Mouse (Mus musculus) heart, embryonic 10.5 days (tissue): ENCODE data around the gene Fbxw17. TPM values are rescaled to one million over a fixed set of nuclear protein-coding genes. Genes with fewer than 3 reads are reported as not detected.
"Not testable (repeated sequence)": the region's sequence is repeated elsewhere in the genome, so short reads cannot be mapped to it uniquely, and the experiment has no call there.

Experiments used
- DNase-seq: peaks from one replicate; pipeline ENCODE4 v3.0.0-alpha.2; 2017; ENCODE audit warnings: low spot score
- H3K27ac ChIP-seq: fragments of 300-500 bp; sonication (generic); 2 replicates; pipeline ENCODE4 v1.5.1; 2016; ENCODE audit warnings: mild to moderate bottlenecking
- H3K27me3 ChIP-seq: fragments of 300-500 bp; sonication (generic); 2 replicates; pipeline ENCODE4 v1.6.1; 2016; ENCODE audit warnings: mild to moderate bottlenecking; ENCODE audit not compliant: poor library complexity, insufficient read depth, severe bottlenecking
- H3K36me3 ChIP-seq: fragments of 300-500 bp; sonication (generic); 2 replicates; pipeline ENCODE4 v1.6.1; 2016; ENCODE audit warnings: mild to moderate bottlenecking, moderate library complexity
- H3K4me1 ChIP-seq: fragments of 300-500 bp; sonication (generic); 2 replicates; pipeline ENCODE4 v1.6.1; 2016; ENCODE audit warnings: mild to moderate bottlenecking
- H3K4me3 ChIP-seq: fragments of 300-500 bp; sonication (generic); 2 replicates; pipeline ENCODE4 v1.5.1; 2016; ENCODE audit warnings: mild to moderate bottlenecking, moderate library complexity
- H3K9me3 ChIP-seq: fragments of 300-500 bp; sonication (generic); 2 replicates; pipeline ENCODE4 v1.6.1; 2016; ENCODE audit warnings: mild to moderate bottlenecking, moderate library complexity
- WGBS: fragments of 180-500 bp; shearing (Covaris S2); methylation state at CpG from one replicate; pipeline ENCODE4 v1.1.7; 2016; 5-methylcytosine and 5-hydroxymethylcytosine counted together
- polyA plus RNA-seq: library from polyadenylated mRNA; unstranded; fragments of >200 nt; fragmentation: Nextera tagmentation; extraction: Ambion mirVana; gene quantifications from 2 replicates; pipeline ENCODE4 v1.2.1, GENCODE M21; 2016

The Fbxw17 gene
- polyA plus RNA-seq: 29.4 and 35.7 TPM in 2 replicates

DNA sequence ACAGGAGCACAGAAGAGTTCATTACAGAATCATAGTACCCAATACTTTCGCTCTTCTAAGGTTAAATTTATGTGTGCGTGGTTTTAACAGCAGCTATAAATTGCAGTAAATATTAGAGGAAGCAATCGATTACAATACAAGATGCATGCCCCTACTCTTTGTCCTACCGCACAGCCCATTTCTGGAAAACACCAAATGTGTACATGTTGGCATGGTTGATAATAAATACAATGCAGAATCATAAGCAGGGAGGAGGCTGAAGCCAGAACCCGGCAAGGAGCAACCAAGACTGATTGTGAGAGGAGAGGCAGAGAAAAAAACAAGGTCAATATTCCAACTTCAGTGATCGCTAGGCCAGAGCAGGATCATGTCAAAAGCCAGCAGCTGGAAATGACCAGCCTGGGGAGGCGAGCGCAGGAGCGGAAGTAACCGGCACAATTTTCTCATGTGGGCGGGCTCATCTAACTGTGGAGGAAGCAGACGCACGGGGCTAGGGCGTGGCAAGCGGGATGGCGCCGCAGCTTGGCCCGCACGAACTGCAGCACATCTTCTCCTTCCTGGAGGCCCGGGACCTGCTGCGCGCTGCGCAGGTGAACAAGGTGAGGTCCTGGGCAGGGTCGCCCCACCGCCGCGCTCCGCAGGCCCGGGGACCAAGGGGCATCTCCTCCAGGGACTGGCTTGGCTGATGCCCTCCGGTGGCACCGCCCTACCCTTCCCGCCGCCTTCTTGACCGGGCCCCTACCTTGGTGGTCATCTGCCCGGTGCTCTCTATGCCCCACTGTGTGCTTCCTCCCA, at the start of gene Fbxw17:
Gene Fbxw17 (plus strand): TSS at position 476 of the 795 bp plus-strand sequence.
- peak; percentile 89 for DNase-seq
- H3K4me1 ChIP-seq: peaks cover 8% of the 10 kb centered on the region
- H3K9me3 ChIP-seq: no peaks in the 10 kb centered on the region
- peak within 1 kb of the TSS; percentile 78 for H3K4me3 ChIP-seq
- no peaks in the 10 kb centered on the region for H3K27me3 ChIP-seq
- H3K36me3 ChIP-seq: peaks cover 19% of the 10 kb centered on the region
- H3K27ac ChIP-seq: peak within 1 kb of the TSS; percentile 91
- WGBS: 11% methylated on average over 35 of the region's 35 CpGs

GRCm38 (mm10) chr13:50372934-50373705, 44.5 kb upstream of the Fbxw17 start:
- not testable (repeated sequence) for H3K4me3 ChIP-seq, DNase-seq, H3K9me3 ChIP-seq, H3K36me3 ChIP-seq, H3K27ac ChIP-seq, H3K4me1 ChIP-seq, H3K27me3 ChIP-seq
- 75% methylated on average over 5 of the region's 5 CpGs for WGBS

DNA sequence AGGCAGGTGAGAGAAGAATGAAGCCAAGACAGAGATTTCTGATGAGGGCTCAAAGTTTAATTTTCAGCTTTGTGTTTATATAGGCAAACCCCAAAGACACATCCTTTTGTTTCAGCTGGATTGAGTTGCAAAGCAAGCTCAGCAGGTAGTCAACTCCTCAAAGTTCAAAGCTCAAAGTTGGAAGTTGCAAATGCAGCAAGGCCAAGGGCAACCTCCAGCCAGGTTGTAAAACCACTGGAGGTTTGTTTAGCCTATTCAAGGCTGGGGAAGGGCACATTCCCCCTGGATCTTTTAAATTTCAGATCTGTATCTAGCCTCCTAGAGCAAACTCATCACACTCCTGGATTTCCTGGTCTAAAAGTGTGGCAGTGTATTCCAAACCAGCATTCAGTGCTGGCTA, 28.5 kb upstream of the Fbxw17 start:
- H3K27me3 ChIP-seq, H3K36me3 ChIP-seq, DNase-seq, H3K9me3 ChIP-seq, H3K4me1 ChIP-seq, H3K4me3 ChIP-seq, H3K27ac ChIP-seq: not testable (repeated sequence)

DNA sequence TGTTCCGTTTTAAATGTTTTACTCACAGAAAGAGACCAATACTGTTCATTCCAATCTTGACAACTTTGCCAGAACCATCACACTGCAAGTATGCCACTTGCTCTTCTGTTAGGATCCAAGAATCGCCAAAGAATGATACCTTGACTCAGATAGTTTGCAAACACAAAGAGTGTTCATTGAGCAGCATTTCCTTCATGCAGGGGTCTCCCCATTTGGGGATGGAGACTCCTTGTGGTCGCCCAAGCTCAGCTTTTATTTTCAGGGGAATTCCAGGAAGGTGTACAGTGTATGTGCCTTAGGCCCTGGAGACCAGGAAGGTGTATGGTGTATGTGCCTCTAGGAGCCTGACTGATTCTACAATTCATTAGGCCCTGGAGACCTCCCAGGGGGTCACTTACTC, 757 bp downstream of the Fbxw17 start:
- no peaks in the 10 kb centered on the region for H3K9me3 ChIP-seq
- peaks cover 8% of the 10 kb centered on the region for H3K4me1 ChIP-seq
- H3K27ac ChIP-seq: peak overlapping the region; percentile 91; the same call in 1 of the 2 replicates
- DNase-seq: no peak
- peak overlapping the region; percentile 78 for H3K4me3 ChIP-seq
- peaks cover 27% of the 10 kb centered on the region for H3K36me3 ChIP-seq
- WGBS: 40% methylated on average over 3 of the region's 3 CpGs
- H3K27me3 ChIP-seq: no peaks in the 10 kb centered on the region

- no peaks in the 10 kb centered on the region for H3K9me3 ChIP-seq
- DNase-seq: no peak
- no peak overlapping the region for H3K27ac ChIP-seq
- WGBS: 80% methylated on average over 8 of the region's 8 CpGs
- H3K4me1 ChIP-seq: peaks cover 15% of the 10 kb centered on the region
- H3K4me3 ChIP-seq: no peak overlapping the region
- no peaks in the 10 kb centered on the region for H3K27me3 ChIP-seq
- peaks cover 80% of the 10 kb centered on the region for H3K36me3 ChIP-seq
Measured at GRCm38 (mm10) chr13:50423625-50424209, 6.1 kb downstream of the Fbxw17 start.

DNA sequence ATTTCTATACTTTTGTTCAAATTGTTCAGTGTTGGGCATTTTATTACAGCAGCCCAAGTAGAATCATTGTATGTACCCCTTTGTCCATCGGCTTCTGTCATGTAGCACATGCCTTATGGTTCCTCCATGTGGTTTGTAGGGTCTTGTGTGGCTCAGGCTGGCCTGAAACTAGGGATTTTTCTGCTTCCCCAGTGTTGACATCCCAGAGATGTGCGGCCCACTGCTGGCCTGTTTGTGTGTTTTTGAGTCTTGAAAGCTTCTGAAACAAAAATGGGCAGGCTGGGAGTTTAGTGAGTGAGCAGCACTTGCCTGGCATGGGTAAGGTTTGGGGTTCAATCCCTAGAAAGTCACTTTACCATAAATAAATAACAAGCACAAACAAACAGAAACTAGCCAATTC, 6.9 kb downstream of the Fbxw17 start:
- peak; percentile 58 for DNase-seq
- WGBS: 90% methylated on average over 2 of the region's 2 CpGs
- Histone ChIP-seq H3K9me3 (no peaks in the 10 kb centered on the region), H3K27me3 (no peaks in the 10 kb centered on the region), H3K4me3 (no peak overlapping the region), H3K27ac (no peak overlapping the region), H3K36me3 (peaks cover 88% of the 10 kb centered on the region), H3K4me1 (peaks cover 11% of the 10 kb centered on the region; the same call in 1 of the 2 replicates)

DNA sequence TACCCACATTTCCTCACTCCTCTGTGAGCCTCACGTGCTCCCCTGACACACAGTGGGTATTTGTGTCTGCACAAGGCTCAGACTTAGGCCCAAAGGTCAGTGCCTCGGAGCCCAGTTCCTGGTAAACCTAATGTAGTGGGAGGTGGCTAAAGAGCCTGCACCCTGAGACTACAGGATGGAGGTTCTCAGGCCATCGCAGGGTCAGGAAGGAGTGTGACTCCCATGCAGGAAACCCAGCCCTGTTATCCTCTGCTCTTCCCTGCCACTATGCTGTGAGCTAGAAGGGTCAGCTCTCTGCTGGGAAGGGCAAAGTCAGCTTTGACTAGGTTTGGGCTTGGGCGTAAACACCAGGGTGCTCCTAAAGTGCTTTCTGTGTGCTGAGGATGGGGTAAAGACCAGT, 9.0 kb downstream of the Fbxw17 start:
- Histone ChIP-seq H3K27me3 (no peaks in the 10 kb centered on the region), H3K4me3 (no peak overlapping the region), H3K36me3 (peaks cover 95% of the 10 kb centered on the region), H3K9me3 (no peaks in the 10 kb centered on the region), H3K27ac (no peak overlapping the region), H3K4me1 (peaks cover 11% of the 10 kb centered on the region; the same call in 1 of the 2 replicates)
- DNase-seq: no peak
- WGBS: 68% methylated on average over 4 of the region's 4 CpGs

GRCm38 (mm10) chr13:50443812-50444211, 26.1 kb downstream of the Fbxw17 start, which contains the start of gene Gm47429:
Gene Gm47429 (minus strand): TSS chr13:50443912.
- no peaks in the 10 kb centered on the region for H3K27me3 ChIP-seq
- H3K27ac ChIP-seq: no peak within 1 kb of the TSS
- 73% methylated on average over 2 of the region's 2 CpGs for WGBS
- H3K36me3 ChIP-seq: no peaks in the 10 kb centered on the region
- H3K4me3 ChIP-seq: no peak within 1 kb of the TSS
- no peak for DNase-seq
- H3K4me1 ChIP-seq: no peaks in the 10 kb centered on the region
- H3K9me3 ChIP-seq: no peaks in the 10 kb centered on the region

- Histone ChIP-seq H3K4me1 (no peaks in the 10 kb centered on the region), H3K4me3 (no peak overlapping the region)
- 60% methylated on average over 4 of the region's 4 CpGs for WGBS
Measured at GRCm38 (mm10) chr13:50445261-50445660, 27.6 kb downstream of the Fbxw17 start.

DNA sequence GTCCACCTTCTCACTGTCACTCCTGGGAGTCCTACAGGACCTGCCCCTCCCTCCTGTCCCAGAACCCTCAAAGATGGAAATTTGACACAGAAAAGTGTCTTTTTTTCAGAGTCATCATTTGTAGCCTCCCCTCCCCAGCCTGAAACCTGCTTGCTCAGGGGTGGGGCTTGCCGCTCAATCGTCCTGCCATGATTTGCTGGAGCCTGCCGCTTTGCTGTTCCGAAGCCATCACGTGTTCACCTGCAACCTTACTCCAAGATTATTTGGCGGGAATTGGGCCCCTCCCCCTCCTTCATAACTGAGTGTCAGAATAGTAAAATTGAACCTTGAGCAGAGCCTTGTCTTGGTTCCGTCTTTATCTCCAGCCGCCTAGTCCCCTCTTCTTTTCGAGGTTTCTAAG, 34.6 kb downstream of the Fbxw17 start:
- not testable (repeated sequence) for H3K4me3 ChIP-seq, DNase-seq, H3K27me3 ChIP-seq, H3K27ac ChIP-seq, H3K36me3 ChIP-seq, H3K4me1 ChIP-seq, H3K9me3 ChIP-seq
- 64% methylated on average over 9 of the region's 9 CpGs for WGBS

More at GRCm38 (mm10) chr13:50445261-50445660, 27.6 kb downstream of the Fbxw17 start:
- H3K36me3 ChIP-seq: no peaks in the 10 kb centered on the region
- H3K27me3 ChIP-seq: no peaks in the 10 kb centered on the region
- DNase-seq: no peak
- no peaks in the 10 kb centered on the region for H3K9me3 ChIP-seq
- H3K27ac ChIP-seq: no peak overlapping the region

DNA sequence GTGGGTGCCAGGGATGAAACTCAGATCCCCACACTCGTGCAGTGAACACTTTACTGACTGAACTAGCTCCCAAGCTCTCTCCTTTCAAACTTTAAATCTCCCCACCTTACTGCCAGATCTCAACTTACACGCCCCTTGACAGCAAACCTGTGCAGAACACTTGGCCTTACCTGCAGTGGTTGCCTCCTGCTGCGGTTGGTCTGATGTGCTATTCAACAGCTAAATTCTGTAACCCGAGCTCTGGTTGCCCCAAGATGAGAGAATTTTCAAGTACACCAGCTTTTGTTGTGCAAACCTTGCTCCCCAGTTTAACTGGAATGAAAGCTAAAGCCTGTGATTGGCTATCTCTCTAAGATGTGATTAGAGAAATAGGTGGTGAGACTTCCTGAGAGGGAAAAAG, 35.8 kb downstream of the Fbxw17 start:
- no peak overlapping the region for H3K4me3 ChIP-seq
- no peak overlapping the region for H3K27ac ChIP-seq
- WGBS: 31% methylated on average over 4 of the region's 4 CpGs
- H3K36me3 ChIP-seq: no peaks in the 10 kb centered on the region
- no peak for DNase-seq
- H3K4me1 ChIP-seq: no peaks in the 10 kb centered on the region
- H3K27me3 ChIP-seq: no peaks in the 10 kb centered on the region
- no peaks in the 10 kb centered on the region for H3K9me3 ChIP-seq

GRCm38 (mm10) chr13:50460433-50460832, 42.8 kb downstream of the Fbxw17 start:
- not testable (repeated sequence) for H3K4me3 ChIP-seq, H3K27ac ChIP-seq, H3K4me1 ChIP-seq, DNase-seq, H3K9me3 ChIP-seq, H3K27me3 ChIP-seq, H3K36me3 ChIP-seq
- 54% methylated on average over 2 of the region's 2 CpGs for WGBS
